Mouse (Mus musculus) stomach, postnatal 0 days (tissue): Measurements from ENCODE around the gene Cd247. TPM values are rescaled to one million over a fixed set of nuclear protein-coding genes. Genes with fewer than 3 reads are reported as not detected.

Experiments used
- ATAC-seq: fragments of 200-750 bp; cut with Nextera tagmentation; 2 replicates; pipeline ENCODE4 v1.8.0; 2017; ENCODE audit not compliant: low FRiP score, low TSS enrichment
- DNase-seq: peaks from one replicate; pipeline ENCODE4 v3.0.0-alpha.2; 2016; ENCODE audit warnings: low spot score
- H3K27ac ChIP-seq: fragments of 300-500 bp; sonication (generic); replicated peaks from 2 replicates; pipeline ENCODE4 v1.5.1; 2014; ENCODE audit warnings: mild to moderate bottlenecking, control low read depth
- H3K27me3 ChIP-seq: fragments of 300-500 bp; sonication (generic); 2 replicates; pipeline ENCODE4 v1.6.1; 2014; ENCODE audit warnings: low read length; ENCODE audit not compliant: control insufficient read depth, insufficient read depth
- H3K36me3 ChIP-seq: fragments of 300-500 bp; sonication (generic); 2 replicates; pipeline ENCODE4 v1.6.1; 2014; ENCODE audit warnings: low read length, mixed read lengths; ENCODE audit not compliant: control insufficient read depth, insufficient read depth
- H3K4me1 ChIP-seq: fragments of 300-500 bp; sonication (generic); replicated peaks from 2 replicates; pipeline ENCODE4 v1.6.1; 2014; ENCODE audit warnings: antibody characterized with exemption; ENCODE audit not compliant: control insufficient read depth, insufficient read depth
- H3K4me2 ChIP-seq: fragments of 300-500 bp; sonication (generic); replicated peaks from 2 replicates; pipeline ENCODE4 v1.6.1; 2014; ENCODE audit warnings: low read depth, mild to moderate bottlenecking, control low read depth, moderate library complexity
- H3K4me3 ChIP-seq: fragments of 300-500 bp; sonication (generic); 2 replicates; pipeline ENCODE4 v1.5.1; 2014; ENCODE audit warnings: low read depth, low read length, control low read depth
- H3K9ac ChIP-seq: fragments of 300-500 bp; sonication (generic); 2 replicates; pipeline ENCODE4 v1.6.1; 2014; ENCODE audit warnings: mild to moderate bottlenecking, low read length, control low read depth, mixed read lengths
- H3K9me3 ChIP-seq: fragments of 300-500 bp; sonication (generic); 2 replicates; pipeline ENCODE4 v1.6.1; 2016; ENCODE audit warnings: low read length; ENCODE audit not compliant: control insufficient read depth
- EP300 ChIP-seq: optimal IDR thresholded peaks from 2 replicates; pipeline ENCODE3; 2016; ENCODE audit warnings: antibody characterized with exemption
- WGBS: fragments of 180-500 bp; shearing (Covaris S2); extraction: QIAGEN DNeasy Blood & Tissue Kit; methylation state at CpG from one replicate; pipeline ENCODE4 v1.1.7; 2014; 5-methylcytosine and 5-hydroxymethylcytosine counted together
- polyA plus RNA-seq: library from polyadenylated mRNA; unstranded; fragments of >200 nt; fragmentation: Nextera tagmentation; extraction: Ambion mirVana; gene quantifications from 2 replicates; pipeline ENCODE4 v1.2.1, GENCODE M21; 2015

The Cd247 gene
- polyA plus RNA-seq, 1 experiment from 2014 or later = 0.24 TPM

DNA sequence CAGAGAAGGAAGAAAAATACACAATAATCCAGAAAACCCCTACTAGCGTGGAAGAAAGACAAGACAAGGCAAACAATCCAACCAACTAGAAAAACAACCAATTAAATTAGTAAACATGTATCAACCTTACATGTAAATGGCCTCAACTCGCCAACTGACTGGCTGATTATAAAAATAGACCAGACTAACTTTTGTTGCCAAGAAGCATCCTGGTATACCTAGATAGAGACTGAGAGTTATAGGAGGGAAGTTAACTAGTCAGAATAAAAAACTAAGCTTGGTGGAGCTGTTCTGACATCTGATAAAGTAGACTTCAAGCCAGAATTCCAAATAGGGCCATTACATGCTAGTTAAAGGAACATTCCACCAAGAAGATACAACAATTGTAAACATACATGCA is 136.7 kb downstream of the Cd247 start:
- 86% methylated on average over 2 of the region's 2 CpGs for WGBS
- H3K4me2 ChIP-seq = no peak overlapping the region
- no peak overlapping the region for H3K9ac ChIP-seq
- no peaks in the 10 kb centered on the region for H3K9me3 ChIP-seq
- no peaks in the 10 kb centered on the region for H3K36me3 ChIP-seq
- H3K27ac ChIP-seq = no peak overlapping the region
- TF ChIP-seq EP300 = no peak
- ATAC-seq (no peak), DNase-seq (no peak)
- H3K4me1 ChIP-seq = no peaks in the 10 kb centered on the region
- H3K27me3 ChIP-seq = no peaks in the 10 kb centered on the region
- H3K4me3 ChIP-seq = no peak overlapping the region

Other genes starting within 250 kb of the Cd247 start
- gene Mpzl1, start 154.1 kb upstream of the Cd247 start, polyA plus RNA-seq = 71.4 and 76.4 TPM in 2 replicates
- gene Rcsd1, start 78.9 kb upstream of the Cd247 start, polyA plus RNA-seq = 16.1 TPM in 2 replicates
- gene Creg1, start 24.9 kb upstream of the Cd247 start, polyA plus RNA-seq = 139 and 140 TPM in 2 replicates
- 4.9 TPM in 2 replicates for gene Pou2f1, start 214.0 kb downstream of the Cd247 start, polyA plus RNA-seq